Mouse (Mus musculus) lung, adult 2 months (tissue): Measurements from ENCODE around the gene Selenof. TPM values are rescaled to one million over a fixed set of nuclear protein-coding genes. Genes with fewer than 3 reads are reported as not detected.
A peak's percentile ranks its signal among the peaks of the same experiment; 100 is the strongest.

Source experiments
- DNase-seq: peaks from one replicate; pipeline ENCODE4 v3.0.0; 2022
- H3K4me1 ChIP-seq: fragments of 200-500 bp; 2 replicates; pipeline ENCODE4 v1.6.1; 2011; ENCODE audit warnings: low read length; ENCODE audit not compliant: control insufficient read depth, insufficient read depth
- H3K4me3 ChIP-seq: fragments of 200-500 bp; replicated peaks from 2 replicates; pipeline ENCODE3; 2011; ENCODE audit warnings: low read depth, mild to moderate bottlenecking, control low read depth, low read length; ENCODE audit errors: extremely low read depth
- CTCF ChIP-seq: fragments of 200-500 bp; IDR thresholded peaks from 2 replicates; pipeline ENCODE4 v1.5.1; 2011; ENCODE audit warnings: mild to moderate bottlenecking, low read length, control low read depth; ENCODE audit not compliant: insufficient read depth
- POLR2A ChIP-seq: fragments of 200-500 bp; IDR thresholded peaks from 2 replicates; pipeline ENCODE4 v1.6.1; 2011; ENCODE audit warnings: low read depth, mild to moderate bottlenecking, control low read depth, low read length, borderline replicate concordance; ENCODE audit errors: extremely low read depth
- WGBS: fragments of 180-500 bp; shearing (Covaris S2); methylation state at CpG from one replicate; pipeline ENCODE4 v1.1.7; 2018; 5-methylcytosine and 5-hydroxymethylcytosine counted together
- polyA plus RNA-seq: library from polyadenylated mRNA; depleted of rRNA; stranded (reverse); fragments of >200 nt; gene quantifications from 2 replicates; pipeline ENCODE4 v1.2.3, GENCODE M21; 2012; rRNA removed

Selenof gene
- polyA plus RNA-seq, 1 experiment = 228 TPM

- DNase-seq = peak; percentile 40
- TF ChIP-seq CTCF (no peak), POLR2A (no peak)
- Histone ChIP-seq H3K4me3 (no peak overlapping the region), H3K4me1 (peaks cover 9% of the 10 kb centered on the region; the same call in 1 of the 2 replicates)
- 8% methylated on average over 2 of the region's 2 CpGs for WGBS
Measured at GRCm38 (mm10) chr3:144643301-144643871, 73.3 kb downstream of the Selenof start.

- TF ChIP-seq CTCF = no peak
- no peak for TF ChIP-seq POLR2A
- Histone ChIP-seq H3K4me3 (no peak overlapping the region), H3K4me1 (peaks cover 9% of the 10 kb centered on the region; the same call in 1 of the 2 replicates)
- 59% methylated on average over 5 of the region's 5 CpGs for WGBS
- no peak for DNase-seq
Measured at GRCm38 (mm10) chr3:144644202-144644601, 74.1 kb downstream of the Selenof start.

Other genes with a start within 250 kb of the Selenof start
- 26.2 and 28.4 TPM in 2 replicates for gene Hs2st1, start 123 bp upstream of the Selenof start, polyA plus RNA-seq
- 26.2 and 26.5 TPM in 2 replicates for gene Sh3glb1, start 150.0 kb downstream of the Selenof start, polyA plus RNA-seq
- gene Clca3a1, start 190.7 kb downstream of the Selenof start, polyA plus RNA-seq = 0.63 and 0.80 TPM in 2 replicates
- gene Clca3a2, start 249.2 kb downstream of the Selenof start, polyA plus RNA-seq = 0.32 TPM in 1 of 2 replicates, not detected in the other